Mouse (Mus musculus) mouse trophoblast stem cell (cell line): ENCODE data around the gene Sst.

ENCODE experiments used
- in situ Hi-C, 2 experiments: fragments of 300-500 bp; cut with MseI, MboI; formaldehyde crosslinking; loops; 2 replicates in 1 of 2; 3 replicates in 1 of 2; pipeline ENCODE4 v1.15.1; 2025

The Sst gene

GRCm38 (mm10) chr16:23887910-23888579, 2.7 kb downstream of the Sst start:
- in situ Hi-C loops, result no loop called here

DNA sequence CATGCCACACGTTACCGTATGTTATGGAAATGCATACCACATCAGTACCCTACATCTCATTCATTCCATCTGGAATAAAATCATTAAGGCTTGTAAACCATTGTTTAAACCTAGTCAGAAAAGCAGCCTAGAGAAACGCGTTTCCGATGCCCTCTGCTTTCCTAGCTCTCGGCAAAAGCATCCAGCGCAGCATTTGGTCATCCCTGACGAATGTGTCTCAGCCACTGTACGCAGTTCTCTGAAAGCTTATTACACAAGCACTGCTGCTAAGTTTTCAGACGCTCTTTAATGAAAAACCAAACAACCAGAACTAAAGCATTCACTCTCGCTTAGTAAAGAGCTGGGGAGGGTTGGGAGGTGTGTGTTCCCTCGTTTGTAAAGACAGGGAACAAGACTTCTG, 5.7 kb downstream of the Sst start:
- in situ Hi-C loops, result no loop called here

- in situ Hi-C loops, result no loop called here
Measured at GRCm38 (mm10) chr16:23855242-23855641, 35.5 kb downstream of the Sst start.

GRCm38 (mm10) chr16:23849720-23850119, 41.0 kb downstream of the Sst start:
- in situ Hi-C loops, result no loop called here

DNA sequence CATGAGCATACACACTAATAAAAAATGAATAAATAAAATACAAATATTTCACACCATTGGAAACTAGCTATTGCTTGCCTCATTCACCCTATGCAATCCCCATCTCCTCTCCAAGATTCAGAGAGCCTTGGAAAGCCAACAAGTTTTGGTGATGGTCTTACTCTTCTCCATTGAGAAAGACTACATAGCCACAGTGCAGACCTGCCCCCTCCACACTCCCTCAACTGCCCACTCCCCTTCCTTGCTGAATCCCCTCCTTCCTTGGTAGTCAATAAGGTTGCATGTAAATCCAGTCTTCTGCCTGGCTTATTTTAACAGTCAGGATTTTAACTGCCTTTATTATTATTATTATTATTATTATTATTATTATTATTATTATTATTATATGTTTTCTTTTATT, 41.6 kb downstream of the Sst start:
- in situ Hi-C loops, result no loop called here

- in situ Hi-C loops, result no loop called here
Measured at GRCm38 (mm10) chr16:23844622-23845021, 46.1 kb downstream of the Sst start.

DNA sequence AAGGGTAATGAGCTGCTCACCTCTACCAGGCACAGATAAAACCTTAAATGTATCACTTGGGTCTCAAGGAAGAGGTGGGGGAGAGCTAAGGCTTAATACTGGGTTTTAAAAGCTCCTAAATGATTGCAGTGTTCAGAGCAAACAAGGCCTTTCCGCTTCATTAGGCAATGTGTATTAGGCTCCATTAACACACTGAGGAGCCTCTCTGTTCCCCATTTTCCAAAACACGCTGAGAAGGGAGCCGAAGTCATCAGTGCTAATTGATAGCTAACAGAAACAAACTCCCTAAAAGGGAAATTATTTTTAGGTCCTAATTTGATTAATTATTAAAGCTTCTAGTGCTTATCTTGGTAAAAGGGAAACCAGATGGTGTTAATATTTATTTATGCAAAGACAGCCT, 48.1 kb downstream of the Sst start:
- in situ Hi-C loops, result no loop called here
